Mouse (Mus musculus): ENCODE results near the gene Kdm2b.

DNA sequence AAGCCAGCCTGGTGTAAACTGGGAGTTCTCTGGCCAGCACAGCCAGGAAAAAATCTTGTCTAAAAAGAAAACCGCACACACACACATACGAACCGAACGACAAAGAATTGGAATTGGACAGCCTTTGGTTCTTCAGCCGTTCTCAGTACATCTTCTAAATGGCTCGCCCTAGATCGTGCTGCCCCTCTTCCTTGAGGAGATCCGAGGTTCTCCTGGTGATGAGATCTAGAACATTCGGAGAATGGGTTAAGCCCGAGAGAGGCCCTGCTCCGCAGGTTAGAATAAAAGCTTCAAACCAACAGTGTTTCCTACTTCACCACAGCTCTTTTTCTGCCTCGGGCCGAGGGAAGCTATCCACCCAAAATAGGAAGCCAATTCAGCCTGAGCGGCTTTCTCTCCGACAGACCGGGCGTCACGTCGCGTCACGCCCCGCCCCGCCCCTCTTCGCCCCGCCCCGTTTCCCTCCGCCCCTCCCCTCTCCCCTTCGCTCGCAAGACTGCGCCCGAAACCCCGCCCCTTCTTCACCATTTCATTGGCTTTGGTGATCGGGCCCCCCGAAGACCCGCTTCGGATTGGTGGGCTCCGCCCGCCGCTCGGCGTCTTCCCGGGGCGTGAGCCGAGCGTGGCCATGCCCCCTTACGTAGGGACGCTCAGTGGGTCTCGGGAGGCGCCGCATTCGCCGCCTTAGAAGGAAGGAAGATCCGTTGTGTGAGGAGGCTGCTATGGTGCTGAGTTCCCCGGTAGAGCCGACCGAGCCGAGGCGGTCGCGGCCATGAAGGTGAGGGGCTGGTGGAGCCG lies 139.9 kb downstream of the Kdm2b start, which contains the start of gene Rnf34:
- TF ChIP-seq POLR2A (IDR thresholded peaks at IDR 0.05; ENCODE audit: borderline replicate concordance, extremely low read depth, insufficient read depth, insufficient read length, poor library complexity, severe bottlenecking) (peak; percentile 86; the same call in 1 of the 2 replicates), CTCF (IDR thresholded peaks at IDR 0.05; ENCODE audit: borderline replicate concordance, extremely low read depth, insufficient read depth, insufficient read length) (no peak)
